Mouse (Mus musculus) midbrain, postnatal 0 days (tissue): ENCODE measurements around the gene Snx15. TPM values are rescaled to one million over a fixed set of nuclear protein-coding genes. Genes with fewer than 3 reads are reported as not detected.

Experiments used
- ATAC-seq: fragments of 200-750 bp; cut with Nextera tagmentation; 2 replicates; pipeline ENCODE4 v1.8.0; 2017; ENCODE audit warnings: moderate number of reproducible peaks, mild to moderate bottlenecking, moderate TSS enrichment, moderate library complexity; ENCODE audit not compliant: low FRiP score
- DNase-seq: peaks from one replicate; pipeline ENCODE4 v3.0.0-alpha.2; 2015; ENCODE audit warnings: low spot score
- H3K27ac ChIP-seq: fragments of 300-500 bp; sonication (generic); 2 replicates; pipeline ENCODE4 v1.5.1; 2014; ENCODE audit warnings: low read depth, mild to moderate bottlenecking, low read length, mixed read lengths
- H3K27me3 ChIP-seq: fragments of 300-500 bp; sonication (generic); 2 replicates; pipeline ENCODE4 v1.6.1; 2014; ENCODE audit warnings: low read length, control low read depth, mixed read lengths; ENCODE audit not compliant: insufficient read depth
- H3K36me3 ChIP-seq: fragments of 300-500 bp; sonication (generic); 2 replicates; pipeline ENCODE4 v1.6.1; 2014; ENCODE audit warnings: low read length, control low read depth, mixed read lengths; ENCODE audit not compliant: insufficient read depth
- H3K4me1 ChIP-seq: fragments of 300-500 bp; sonication (generic); 2 replicates; pipeline ENCODE4 v1.6.1; 2014; ENCODE audit warnings: mild to moderate bottlenecking, control low read depth, antibody characterized with exemption, low read length, mixed read lengths; ENCODE audit not compliant: insufficient read depth
- H3K4me2 ChIP-seq: fragments of 300-500 bp; sonication (generic); 2 replicates; pipeline ENCODE4 v1.6.1; 2014; ENCODE audit warnings: low read depth, mild to moderate bottlenecking, low read length, mixed read lengths; ENCODE audit not compliant: poor library complexity, severe bottlenecking
- H3K4me3 ChIP-seq: fragments of 300-500 bp; sonication (generic); 2 replicates; pipeline ENCODE4 v1.5.1; 2014; ENCODE audit warnings: low read depth, mild to moderate bottlenecking, low read length, moderate library complexity
- H3K9ac ChIP-seq: fragments of 300-500 bp; sonication (generic); replicated peaks from 2 replicates; pipeline ENCODE4 v1.6.1; 2014; ENCODE audit warnings: mild to moderate bottlenecking, low read length, moderate library complexity, mixed read lengths; ENCODE audit not compliant: poor library complexity, severe bottlenecking
- H3K9me3 ChIP-seq: fragments of 300-500 bp; sonication (generic); 2 replicates; pipeline ENCODE4 v1.6.1; 2016; ENCODE audit warnings: low read length, control low read depth
- CTCF ChIP-seq: IDR thresholded peaks from 2 replicates; pipeline ENCODE4 v1.5.1; 2016; ENCODE audit warnings: antibody characterized with exemption, mild to moderate bottlenecking
- WGBS: fragments of 180-500 bp; shearing (Covaris S2); extraction: QIAGEN DNeasy Blood & Tissue Kit; methylation state at CpG from one replicate; pipeline ENCODE4 v1.1.7; 2014; 5-methylcytosine and 5-hydroxymethylcytosine counted together
- polyA plus RNA-seq: library from polyadenylated mRNA; unstranded; fragments of >200 nt; fragmentation: Nextera tagmentation; extraction: Ambion mirVana; gene quantifications from 2 replicates; pipeline ENCODE4 v1.2.1, GENCODE M21; 2015
- total RNA-seq: library from RNA; depleted of rRNA; stranded (reverse); fragments of >200 nt; gene quantifications from 2 replicates; pipeline ENCODE4 v1.2.3, GENCODE M21; 2014

Snx15 gene
- total and polyA plus RNA-seq, 2 experiments from 2014 or later: 51.0 to 66.1 TPM

GRCm38 (mm10) chr19:6126789-6127580 is 1.1 kb downstream of the Snx15 start:
- 76% methylated on average over 10 of the region's 10 CpGs for WGBS
- H3K27me3 ChIP-seq: no peaks in the 10 kb centered on the region
- 0 out of 2 replicates have a peak, but pooled peaks cover under 1% of the 10 kb centered on the region for H3K36me3 ChIP-seq
- H3K4me1 ChIP-seq: no peaks in the 10 kb centered on the region
- H3K9ac ChIP-seq: no peak overlapping the region
- no peaks in the 10 kb centered on the region for H3K9me3 ChIP-seq
- DNase-seq (no peak), ATAC-seq (no peak)
- no peak overlapping the region for H3K27ac ChIP-seq
- peak overlapping the region; percentile 50 for H3K4me3 ChIP-seq
- no peak for TF ChIP-seq CTCF
- peak overlapping the region; percentile 51 for H3K4me2 ChIP-seq

- Histone ChIP-seq H3K4me3 (no peak overlapping the region), H3K9ac (no peak overlapping the region), H3K27me3 (no peaks in the 10 kb centered on the region), H3K9me3 (no peaks in the 10 kb centered on the region), H3K4me2 (no peak overlapping the region), H3K27ac (no peak overlapping the region), H3K4me1 (no peaks in the 10 kb centered on the region), H3K36me3 (peaks cover 7% of the 10 kb centered on the region)
- peak; percentile 75 for TF ChIP-seq CTCF
- 26% methylated on average over 4 of the region's 4 CpGs for WGBS
- ATAC-seq (no peak), DNase-seq (peak; percentile 52)
Measured at GRCm38 (mm10) chr19:6126289-6126688, 1.8 kb downstream of the Snx15 start.

- H3K4me1 ChIP-seq: no peaks in the 10 kb centered on the region
- no peak overlapping the region for H3K4me2 ChIP-seq
- peaks cover 20% of the 10 kb centered on the region for H3K36me3 ChIP-seq
- no peak overlapping the region for H3K27ac ChIP-seq
- no peaks in the 10 kb centered on the region for H3K9me3 ChIP-seq
- no peak for TF ChIP-seq CTCF
- H3K4me3 ChIP-seq: no peak overlapping the region
- DNase-seq: no peak
- no peaks in the 10 kb centered on the region for H3K27me3 ChIP-seq
- ATAC-seq: no peak
- H3K9ac ChIP-seq: no peak overlapping the region
- 61% methylated on average over 2 of the region's 2 CpGs for WGBS
Measured at GRCm38 (mm10) chr19:6124898-6125297, 3.2 kb downstream of the Snx15 start.

- DNase-seq (peak; percentile 62), ATAC-seq (no peak)
- peaks cover 20% of the 10 kb centered on the region for H3K36me3 ChIP-seq
- 80% methylated on average over 8 of the region's 8 CpGs for WGBS
- no peaks in the 10 kb centered on the region; the same call in 1 of the 2 replicates for H3K4me1 ChIP-seq
- no peak overlapping the region for H3K9ac ChIP-seq
- no peak overlapping the region for H3K4me3 ChIP-seq
- H3K27ac ChIP-seq: no peak overlapping the region
- TF ChIP-seq CTCF: no peak
- no peaks in the 10 kb centered on the region for H3K9me3 ChIP-seq
- H3K4me2 ChIP-seq: no peak overlapping the region
- no peaks in the 10 kb centered on the region for H3K27me3 ChIP-seq
Measured at GRCm38 (mm10) chr19:6123330-6123729, 4.8 kb downstream of the Snx15 start.

- no peak for ATAC-seq
- peaks cover 20% of the 10 kb centered on the region for H3K36me3 ChIP-seq
- 43% methylated on average over 18 of the region's 19 CpGs for WGBS
- no peak for TF ChIP-seq CTCF
- H3K9me3 ChIP-seq: no peaks in the 10 kb centered on the region
- no peak overlapping the region for H3K4me3 ChIP-seq
- DNase-seq: no peak
- no peak overlapping the region for H3K4me2 ChIP-seq
- H3K9ac ChIP-seq: 0 out of 2 replicates have a peak overlapping the region, but pooled peaks have one; percentile 13
- H3K27ac ChIP-seq: no peak overlapping the region
- no peaks in the 10 kb centered on the region; the same call in 1 of the 2 replicates for H3K4me1 ChIP-seq
- no peaks in the 10 kb centered on the region for H3K27me3 ChIP-seq
Measured at GRCm38 (mm10) chr19:6121761-6122160, 6.3 kb downstream of the Snx15 start.

GRCm38 (mm10) chr19:6118677-6119185 is 9.4 kb downstream of the Snx15 start:
- Histone ChIP-seq H3K27me3 (no peaks in the 10 kb centered on the region), H3K27ac (peak overlapping the region; percentile 92), H3K9me3 (no peaks in the 10 kb centered on the region), H3K4me3 (peak overlapping the region; percentile 84), H3K36me3 (peaks cover 42% of the 10 kb centered on the region), H3K4me1 (no peaks in the 10 kb centered on the region; the same call in 1 of the 2 replicates), H3K4me2 (peak overlapping the region; percentile 90), H3K9ac (peak overlapping the region; percentile 15; the same call in 1 of the 2 replicates)
- DNase-seq (no peak), ATAC-seq (peak; percentile 14)
- no peak for TF ChIP-seq CTCF
- WGBS: 2% methylated on average over 8 of the region's 8 CpGs
